ENCODE assay signal across 8 mouse cellular contexts in genomic region chr1:74124021-74124981, GRCm38 (mm10). TPM values are rescaled to one million over a fixed set of nuclear protein-coding genes. Genes with fewer than 3 reads are reported as not detected.
DNase-seq lines count a peak whose midpoint lies in the region; ATAC-seq lines count a peak whose summit lies in the region.

Gene Tns1 (minus strand): TSS chr1:74124449.

- peak within 1 kb of the TSS; percentile 89 for H3K4me2 ChIP-seq in forebrain, embryonic 11.5 days (ENCODE audit: low read depth, low read length, severe bottlenecking)
- H3K4me2 ChIP-seq in lung, embryonic 16.5 days (ENCODE audit: low read depth, low read length) = peak within 1 kb of the TSS; percentile 84

- under 1% methylated on average over 80 of the region's 84 CpGs for WGBS in forebrain, embryonic 11.5 days
- under 1% methylated on average over 68 of the region's 84 CpGs for WGBS in lung, embryonic 16.5 days

- DNase-seq in B cell, adult 2 months = peak; percentile 44 to 49
- DNase-seq in T-cell, adult 2 months (ENCODE audit: low spot score) = peak; percentile 63
- peak; percentile 82 for DNase-seq in forebrain, embryonic 11.5 days (ENCODE audit: low spot score)
- DNase-seq in heart, postnatal 25 days (ENCODE audit: low spot score) = no peak
- peak; percentile 71 to 83 for DNase-seq in kidney, postnatal 4 days
- peak; percentile 41 for DNase-seq in ovary, postnatal 14 days (ENCODE audit: low spot score)
- no peak for DNase-seq in adipocyte (ENCODE audit: low spot score)

- H3K27me3 ChIP-seq in forebrain, embryonic 11.5 days (ENCODE audit: control insufficient read depth, insufficient read depth, low read length) = peaks cover 14% of the 10 kb centered on the region
- H3K27me3 ChIP-seq in lung, embryonic 16.5 days (ENCODE audit: control insufficient read depth, insufficient read depth, low read depth, low read length) = peaks cover 3% of the 10 kb centered on the region; the same call in 1 of the 2 replicates

- H3K4me1 ChIP-seq in forebrain, embryonic 11.5 days (replicated peaks; ENCODE audit: control insufficient read depth, insufficient read depth, low read length) = peaks cover 5% of the 10 kb centered on the region
- peaks cover 27% of the 10 kb centered on the region for H3K4me1 ChIP-seq in lung, embryonic 16.5 days (replicated peaks; ENCODE audit: control insufficient read depth, insufficient read depth, low read length)

- H3K36me3 ChIP-seq in forebrain, embryonic 11.5 days (ENCODE audit: control insufficient read depth, insufficient read depth, low read length) = no peaks in the 10 kb centered on the region
- H3K36me3 ChIP-seq in lung, embryonic 16.5 days (ENCODE audit: control insufficient read depth, insufficient read depth, low read length) = no peaks in the 10 kb centered on the region

- H3K4me3 ChIP-seq in forebrain, embryonic 11.5 days (ENCODE audit: low read depth, low read length) = peak within 1 kb of the TSS; percentile 49
- H3K4me3 ChIP-seq in lung, embryonic 16.5 days (ENCODE audit: low read length) = peak within 1 kb of the TSS; percentile 61

- H3K9me3 ChIP-seq in forebrain, embryonic 11.5 days (ENCODE audit: control insufficient read depth, low read length) = no peaks in the 10 kb centered on the region
- H3K9me3 ChIP-seq in lung, embryonic 16.5 days (ENCODE audit: control insufficient read depth, low read length) = no peaks in the 10 kb centered on the region

- H3K9ac ChIP-seq in forebrain, embryonic 11.5 days (ENCODE audit: low read length) = peak within 1 kb of the TSS; percentile 67
- H3K9ac ChIP-seq in lung, embryonic 16.5 days (ENCODE audit: low read length) = peak within 1 kb of the TSS; percentile 77

- ATAC-seq in forebrain, embryonic 11.5 days (replicated peaks; ENCODE audit: low FRiP score) = peak; percentile 77
- ATAC-seq in lung, embryonic 16.5 days (ENCODE audit: low read depth) = peak; percentile 86

- intact Hi-C loops in heart, postnatal 25 days (cut with DNase I) = loop anchor here (2.0 kb wide), 1 partner anchor 128 kb away; no protein-coding TSS in a partner anchor

- no peak within 1 kb of the TSS for H3K27ac ChIP-seq in forebrain, embryonic 11.5 days (ENCODE audit: low read depth, low read length)
- H3K27ac ChIP-seq in lung, embryonic 16.5 days (ENCODE audit: low read length) = peak within 1 kb of the TSS; percentile 21

RNA-seq across cellular contexts. Expression of gene Tns1, which starts in this region (rescaled TPM):
- 15.6 and 17.1 TPM in 2 replicates for polyA plus RNA-seq in forebrain, embryonic 11.5 days (2014; fragmentation: Nextera tagmentation; extraction: Ambion mirVana)
- 100 to 1,000 TPM; 679 to 701 TPM for total RNA-seq in heart, postnatal 25 days (2021)
- 137 and 147 TPM in 2 replicates for polyA plus RNA-seq in lung, embryonic 16.5 days (2015; fragmentation: Nextera tagmentation; extraction: Ambion mirVana)

Comparison
In these comparisons a context has a peak if more than half of its experiments do, and no peak if none do; other contexts are left out.
1. DNase-seq: peak in B cell, adult 2 months (2 of 2), T-cell, adult 2 months (single experiment), forebrain, embryonic 11.5 days (single experiment), kidney, postnatal 4 days (2 of 2) and ovary, postnatal 14 days (single experiment); none in heart, postnatal 25 days (single experiment) and adipocyte (single experiment).